ENCODE assay signal across 40 mouse cellular contexts in genomic region chr10:116135187-116135586, GRCm38 (mm10). TPM values are rescaled to one million over a fixed set of nuclear protein-coding genes. Genes with fewer than 3 reads are reported as not detected.
"Had no signal": no experiment of that assay in that cellular context is flagged by ENCODE, and none has a peak within 500 bp of the region (broad histone marks: within the 10 kb centered on the region; RNA-seq: fewer than 3 reads in every experiment).

No protein-coding gene starts in this region.

- H3K36me3 ChIP-seq: heart, embryonic 10.5 days; heart, embryonic 12.5 days; hindbrain, embryonic 13.5 days; hindbrain, embryonic 15.5 days; kidney, embryonic 15.5 days; limb, embryonic 10.5 days; limb, embryonic 12.5 days; liver, embryonic 13.5 days; liver, embryonic 15.5 days had no signal

- ATAC-seq: hindbrain, postnatal 0 days; intestine, embryonic 16.5 days had no signal

- H3K27ac ChIP-seq: heart, embryonic 10.5 days; hindbrain, embryonic 13.5 days; hindbrain, embryonic 15.5 days; hindbrain, postnatal 0 days; kidney, embryonic 15.5 days; kidney, postnatal 0 days; left cerebral cortex, adult 2 months; limb, embryonic 10.5 days; limb, embryonic 12.5 days; liver, embryonic 13.5 days; liver, embryonic 15.5 days had no signal

- H3K4me1 ChIP-seq: heart, embryonic 10.5 days; heart, embryonic 12.5 days; hindbrain, embryonic 13.5 days; hindbrain, embryonic 15.5 days; kidney, embryonic 15.5 days; limb, embryonic 12.5 days; liver, embryonic 13.5 days; liver, embryonic 15.5 days had no signal

- DNase-seq: gastrocnemius, postnatal 14 days; gastrocnemius, postnatal 36 days; heart, adult 18-20 months; heart, postnatal 10 days; heart, postnatal 36 days; kidney, adult 11 months; kidney, adult 2 months; kidney, adult 9 months; kidney, postnatal 14 days; kidney, postnatal 36 days; layer of hippocampus, adult 9-11 months; liver; liver, embryonic 13.5 days had no signal

- H3K27me3 ChIP-seq: heart, embryonic 12.5 days; hindbrain, embryonic 13.5 days; hindbrain, embryonic 15.5 days; kidney, embryonic 15.5 days; limb, embryonic 12.5 days; liver, embryonic 13.5 days; liver, embryonic 15.5 days had no signal

- H3K9me3 ChIP-seq: heart, embryonic 10.5 days; heart, embryonic 12.5 days; hindbrain, embryonic 13.5 days; hindbrain, embryonic 15.5 days; kidney, embryonic 15.5 days; limb, embryonic 10.5 days; limb, embryonic 12.5 days; liver, embryonic 13.5 days; liver, embryonic 15.5 days had no signal

- H3K4me3 ChIP-seq: heart, embryonic 10.5 days; heart, embryonic 12.5 days; hindbrain, embryonic 13.5 days; hindbrain, embryonic 15.5 days; kidney, embryonic 15.5 days; left cerebral cortex, adult 2 months; limb, embryonic 10.5 days; limb, embryonic 12.5 days; liver, embryonic 13.5 days; liver, embryonic 15.5 days had no signal

RNA-seq across cellular contexts. Expression of gene 4933416C03Rik, which starts 21.5 kb away (rescaled TPM):
- total RNA-seq: gastrocnemius, adult 18-20 months; gastrocnemius, adult 8-10 months; gastrocnemius, postnatal 14 days; gastrocnemius, postnatal 36 days; heart, adult 18-20 months; heart, adult 8-10 months; heart, postnatal 10 days; heart, postnatal 36 days; hematopoietic stem cell, adult 5-6 weeks; hindbrain, postnatal 0 days; layer of hippocampus, adult 18-20 months; layer of hippocampus, adult 8-10 months; layer of hippocampus, postnatal 25 days; left cerebral cortex, adult 2 months; left cerebral cortex, postnatal 14 days; left cerebral cortex, postnatal 36 days had no signal
- polyA plus RNA-seq: heart, embryonic 10.5 days; heart, embryonic 12.5 days; heart, embryonic 14.5 days; heart, embryonic 16.5 days; hindbrain, embryonic 13.5 days; intestine, embryonic 14.5 days; intestine, embryonic 16.5 days; kidney, adult 2 months; kidney, embryonic 15.5 days; kidney, postnatal 0 days; large intestine, adult 2 months; limb, embryonic 10.5 days; limb, embryonic 12.5 days; limb, embryonic 14.5 days; liver, embryonic 11.5 days; liver, embryonic 13.5 days; liver, embryonic 15.5 days had no signal
